Mouse (Mus musculus) ES-Bruce4 (cell line): Measurements from ENCODE around the gene Nprl2. TPM values are rescaled to one million over a fixed set of nuclear protein-coding genes. Genes with fewer than 3 reads are reported as not detected.

Source experiments
- H3K27ac ChIP-seq: 2 replicates; pipeline ENCODE4 v1.5.1; 2012; ENCODE audit warnings: low read length, inconsistent platforms; ENCODE audit not compliant: insufficient read depth
- H3K27me3 ChIP-seq: 2 replicates; pipeline ENCODE4 v1.6.1; 2012; ENCODE audit warnings: mild to moderate bottlenecking, low read length, inconsistent platforms; ENCODE audit not compliant: control insufficient read depth, poor library complexity, insufficient read depth, severe bottlenecking
- H3K36me3 ChIP-seq: 2 replicates; pipeline ENCODE4 v1.6.1; 2012; ENCODE audit warnings: inconsistent platforms, mild to moderate bottlenecking, low read length, moderate library complexity; ENCODE audit not compliant: control insufficient read depth, poor library complexity, insufficient read depth, severe bottlenecking
- H3K4me1 ChIP-seq: one replicate; pipeline ENCODE4 v1.8.1; 2011; ENCODE audit warnings: low read length; ENCODE audit not compliant: control insufficient read depth, insufficient read depth
- H3K4me3 ChIP-seq: 2 replicates; pipeline ENCODE4 v1.5.1; 2011; ENCODE audit warnings: low read depth, mild to moderate bottlenecking, low read length
- H3K9ac ChIP-seq: 2 replicates; pipeline ENCODE4 v1.6.1; 2012; ENCODE audit warnings: low read depth, mild to moderate bottlenecking, inconsistent platforms; ENCODE audit not compliant: poor library complexity, severe bottlenecking
- H3K9me3 ChIP-seq: replicated peaks from 2 replicates; pipeline ENCODE4 v1.6.1; 2012; ENCODE audit warnings: mild to moderate bottlenecking, low read length, inconsistent platforms; ENCODE audit not compliant: control insufficient read depth, poor library complexity, insufficient read depth, severe bottlenecking
- CTCF ChIP-seq: IDR thresholded peaks from one replicate; pipeline ENCODE4 v1.8.1; 2011; ENCODE audit warnings: low read depth, low read length
- EP300 ChIP-seq: IDR thresholded peaks from 2 replicates; pipeline ENCODE4 v1.6.1; 2011; ENCODE audit warnings: low read depth, low read length; ENCODE audit not compliant: insufficient read depth
- POLR2A ChIP-seq: IDR thresholded peaks from one replicate; pipeline ENCODE4 v1.8.1; 2011; ENCODE audit warnings: low read length; ENCODE audit not compliant: insufficient read depth
- polyA plus RNA-seq: library from polyadenylated mRNA; stranded (reverse); fragments of >200 nt; gene quantifications from 2 replicates; pipeline ENCODE4 v1.2.4, GENCODE M21; 2011; ENCODE audit warnings: low read depth; ENCODE audit not compliant: missing spikeins, insufficient read depth, insufficient read length

Nprl2 gene
- 32.3 and 32.7 TPM in 2 replicates for polyA plus RNA-seq

DNA sequence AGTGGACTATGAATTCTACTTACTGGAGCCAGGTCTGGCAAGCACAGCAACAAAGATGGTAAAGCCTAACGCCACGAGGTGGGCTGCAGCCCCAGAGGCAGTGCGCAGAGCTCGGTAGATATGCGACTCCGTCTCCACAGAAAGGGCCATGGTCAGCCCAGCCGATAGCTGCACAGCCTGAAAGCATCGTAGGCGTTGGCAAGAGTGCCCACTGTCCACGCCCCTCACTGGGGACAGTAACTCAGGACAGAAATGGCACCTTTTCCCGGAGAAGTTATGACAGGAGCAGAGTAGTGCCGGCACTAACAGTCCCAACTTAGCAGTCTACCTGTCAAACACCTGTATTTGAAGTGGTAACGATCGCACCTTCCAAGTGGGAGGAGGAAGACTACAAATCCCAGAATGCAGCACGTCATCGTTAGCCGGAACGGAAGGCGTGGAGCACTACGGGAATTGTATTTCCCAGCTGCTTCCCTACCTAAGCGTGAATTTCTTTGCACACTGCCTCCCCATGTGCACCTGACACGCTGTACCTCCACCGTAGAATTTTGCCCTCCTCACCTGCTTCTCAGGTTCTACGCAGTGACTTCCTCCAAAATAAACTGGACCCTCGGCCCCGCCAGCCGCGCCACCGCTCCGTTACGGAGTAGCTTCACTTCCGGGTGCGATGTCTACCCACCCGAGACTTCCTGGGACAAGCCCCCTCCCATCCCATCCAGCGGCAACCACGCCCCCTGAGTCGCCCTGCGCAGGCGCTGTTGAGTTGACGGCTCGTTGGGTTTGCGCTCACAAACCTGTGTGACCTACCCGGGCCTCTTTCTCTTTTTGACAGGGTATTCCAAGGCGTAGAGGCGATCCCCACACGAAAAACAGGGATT is at the start of gene Nprl2, which contains the start of gene Cyb561d2:
Gene Nprl2 (plus strand): TSS at position 753 of the 878 bp plus-strand sequence.
Gene Cyb561d2 (minus strand): TSS at position 720 of the 878 bp plus-strand sequence.
- Histone ChIP-seq H3K27me3 (no peaks in the 10 kb centered on the region), H3K36me3 (peaks cover 10% of the 10 kb centered on the region), H3K9me3 (no peaks in the 10 kb centered on the region), H3K4me1 (no peaks in the 10 kb centered on the region), H3K4me3 (peak within 1 kb of the TSS; percentile 98), H3K27ac (no peak within 1 kb of the TSS), H3K9ac (peak within 1 kb of the TSS; percentile 60)
- TF ChIP-seq CTCF (no peak), EP300 (no peak), POLR2A (no peak)

DNA sequence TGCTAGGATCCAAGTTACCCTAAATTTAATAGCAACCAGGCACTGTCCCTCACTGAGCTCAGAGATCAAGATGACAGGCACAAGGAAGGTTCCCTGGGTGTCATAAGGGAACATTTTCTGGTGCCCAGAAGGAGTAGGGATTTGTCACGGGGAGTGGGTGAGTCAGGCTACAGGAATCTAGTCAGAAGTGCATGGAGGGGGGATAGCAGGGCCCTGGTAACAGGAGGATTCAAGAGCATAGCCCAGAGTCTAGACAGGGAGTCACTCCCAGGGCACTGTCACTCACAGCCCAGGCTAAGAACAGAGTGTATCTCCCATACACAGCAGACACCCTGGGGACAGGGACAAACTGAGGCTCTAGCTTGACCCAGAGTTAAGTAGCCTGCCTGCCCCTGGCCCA is 48.5 kb upstream of the Nprl2 start:
- no peak for TF ChIP-seq CTCF
- no peaks in the 10 kb centered on the region for H3K4me1 ChIP-seq
- H3K27ac ChIP-seq: no peak overlapping the region
- H3K4me3 ChIP-seq: no peak overlapping the region
- H3K9me3 ChIP-seq: no peaks in the 10 kb centered on the region
- no peaks in the 10 kb centered on the region for H3K27me3 ChIP-seq
- no peaks in the 10 kb centered on the region for H3K36me3 ChIP-seq
- H3K9ac ChIP-seq: no peak overlapping the region

DNA sequence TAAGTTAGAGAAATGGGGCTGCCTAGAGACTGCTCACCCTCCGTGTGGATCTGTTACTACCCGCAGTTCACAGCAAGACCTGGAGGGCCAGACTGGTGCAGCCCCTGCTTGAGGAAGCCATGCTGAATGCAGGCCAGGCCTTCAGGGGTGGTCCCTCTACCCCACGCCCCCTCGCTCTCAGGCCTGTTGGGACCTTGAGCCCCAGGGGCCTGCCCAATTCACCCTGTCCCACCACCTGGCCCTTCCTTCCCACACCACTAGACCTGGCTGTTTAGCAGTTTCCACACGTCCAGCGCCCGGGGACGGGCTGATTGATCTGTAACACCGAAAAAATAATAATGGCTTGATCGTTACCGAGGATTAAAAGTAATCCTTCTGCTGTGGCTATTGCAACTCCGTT is 47.8 kb upstream of the Nprl2 start:
- no peaks in the 10 kb centered on the region for H3K36me3 ChIP-seq
- H3K4me1 ChIP-seq: no peaks in the 10 kb centered on the region
- no peaks in the 10 kb centered on the region for H3K9me3 ChIP-seq
- no peak overlapping the region for H3K27ac ChIP-seq
- no peak for TF ChIP-seq POLR2A
- TF ChIP-seq EP300: no peak
- TF ChIP-seq CTCF: no peak
- H3K9ac ChIP-seq: no peak overlapping the region
- H3K4me3 ChIP-seq: no peak overlapping the region
- no peaks in the 10 kb centered on the region for H3K27me3 ChIP-seq

DNA sequence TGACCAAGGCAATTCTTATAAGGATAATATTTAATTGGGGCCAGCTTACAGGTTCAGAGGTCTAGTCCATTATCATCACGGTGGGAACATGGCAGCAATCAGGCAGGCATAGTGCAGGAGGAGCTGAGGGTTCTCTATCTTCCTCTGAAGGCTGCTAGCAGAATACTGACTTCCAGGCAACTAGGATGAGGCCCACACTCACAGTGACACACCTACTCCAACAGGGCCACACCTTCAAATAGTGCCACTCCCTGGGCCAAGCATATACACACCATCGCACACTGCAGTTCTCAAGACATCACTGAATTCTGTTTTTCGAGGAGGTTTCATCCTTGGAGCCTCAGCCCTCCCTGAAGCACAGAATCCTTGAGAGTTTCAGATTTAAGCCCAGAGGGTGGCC is 45.7 kb upstream of the Nprl2 start:
- Histone ChIP-seq H3K4me3 (no peak overlapping the region), H3K9ac (no peak overlapping the region), H3K27me3 (no peaks in the 10 kb centered on the region), H3K36me3 (no peaks in the 10 kb centered on the region), H3K9me3 (no peaks in the 10 kb centered on the region), H3K27ac (no peak overlapping the region), H3K4me1 (no peaks in the 10 kb centered on the region)
- TF ChIP-seq CTCF (no peak), EP300 (no peak), POLR2A (no peak)

DNA sequence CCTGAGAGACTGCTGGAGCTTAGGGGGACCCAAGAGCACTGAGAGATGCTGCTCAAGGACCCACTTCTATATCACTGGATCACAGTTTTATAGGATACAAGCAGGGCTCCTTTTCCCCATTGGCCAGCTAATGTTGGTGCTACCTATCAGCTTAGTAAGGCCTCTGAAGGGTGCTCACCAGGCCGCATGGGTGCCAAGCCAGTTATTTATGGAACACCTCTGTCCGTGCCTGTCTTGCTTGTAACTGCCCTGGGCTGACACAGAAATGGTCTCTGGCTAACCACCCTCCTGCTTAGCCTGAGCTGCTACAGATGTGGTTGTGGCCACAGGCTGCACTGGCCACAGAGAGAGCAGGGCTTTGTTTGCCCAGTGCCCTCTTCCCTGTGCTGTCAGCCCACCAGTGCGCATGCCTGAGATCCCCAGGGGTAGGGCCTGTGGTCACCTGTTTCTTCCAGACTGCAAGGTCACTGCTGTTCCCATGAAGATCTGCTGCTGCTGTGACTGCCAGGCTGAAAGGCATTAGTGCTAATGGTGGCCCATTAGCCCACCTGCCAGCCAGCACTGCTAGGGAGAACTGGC is 41.2 kb upstream of the Nprl2 start:
- Histone ChIP-seq H3K4me3 (no peak overlapping the region), H3K27ac (no peak overlapping the region), H3K36me3 (no peaks in the 10 kb centered on the region), H3K4me1 (no peaks in the 10 kb centered on the region), H3K9me3 (no peaks in the 10 kb centered on the region), H3K27me3 (no peaks in the 10 kb centered on the region), H3K9ac (no peak overlapping the region)
- no peak for TF ChIP-seq POLR2A

DNA sequence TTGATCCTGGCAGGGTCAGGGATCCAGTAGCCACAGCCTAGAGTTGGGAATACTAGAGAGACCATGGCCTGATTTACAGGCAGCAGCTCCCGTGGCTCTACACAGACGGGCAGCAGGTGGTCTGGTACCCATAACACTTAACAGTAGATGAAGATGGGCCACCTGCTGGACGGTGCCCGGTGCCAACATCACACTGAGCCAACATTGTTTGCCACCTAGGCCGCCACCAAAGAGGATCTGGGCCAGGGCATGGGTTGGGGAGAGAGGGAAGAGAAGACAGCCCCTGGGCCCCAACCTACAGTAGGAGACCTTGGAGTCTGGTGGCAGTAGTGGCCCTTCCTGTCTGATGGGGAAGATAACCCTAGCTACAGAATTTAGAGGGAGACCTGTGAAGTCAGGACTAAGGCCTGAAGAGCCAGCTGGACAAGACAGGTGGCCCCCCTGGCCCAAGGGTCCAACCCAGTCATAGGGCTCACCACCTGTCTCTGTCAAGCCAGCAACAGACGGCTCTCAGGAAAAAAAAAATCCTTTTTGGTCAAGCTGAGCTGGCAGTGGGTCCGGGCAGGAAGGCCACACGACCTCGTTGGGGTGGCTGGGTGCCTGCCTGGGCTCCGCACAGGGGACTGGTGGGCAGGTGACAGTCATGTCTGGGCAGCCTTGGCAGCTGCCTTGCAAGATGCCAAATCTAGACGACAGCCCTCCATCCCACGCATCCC is 39.7 kb upstream of the Nprl2 start:
- Histone ChIP-seq H3K9me3 (no peaks in the 10 kb centered on the region), H3K4me1 (no peaks in the 10 kb centered on the region), H3K36me3 (no peaks in the 10 kb centered on the region), H3K9ac (no peak overlapping the region), H3K27me3 (no peaks in the 10 kb centered on the region), H3K27ac (no peak overlapping the region), H3K4me3 (no peak overlapping the region)
- no peak for TF ChIP-seq CTCF
- no peak for TF ChIP-seq POLR2A
- no peak for TF ChIP-seq EP300
